Mouse (Mus musculus) ES-E14 (cell line): ENCODE measurements at regions not wholly inside any gene's neighbourhood (a gene's known extent, or its start where the extent isn't known, plus 50 kb on each side); places are given as distances from the start of the nearest gene placed in this dataset.

ENCODE experiments used
- HCFC1 ChIP-seq: IDR thresholded peaks from 2 replicates; pipeline ENCODE4 v1.6.1; 2012; ENCODE audit warnings: low read length, inconsistent platforms, borderline replicate concordance; ENCODE audit not compliant: insufficient read depth
- MAFK ChIP-seq: IDR thresholded peaks from 2 replicates; pipeline ENCODE4 v1.6.1; 2014; ENCODE audit warnings: mild to moderate bottlenecking, low read depth, low read length, inconsistent platforms; ENCODE audit not compliant: insufficient read depth
- ZNF384 ChIP-seq: IDR thresholded peaks from 2 replicates; pipeline ENCODE4 v1.6.1; 2012; ENCODE audit warnings: low read depth, low read length, inconsistent platforms

DNA sequence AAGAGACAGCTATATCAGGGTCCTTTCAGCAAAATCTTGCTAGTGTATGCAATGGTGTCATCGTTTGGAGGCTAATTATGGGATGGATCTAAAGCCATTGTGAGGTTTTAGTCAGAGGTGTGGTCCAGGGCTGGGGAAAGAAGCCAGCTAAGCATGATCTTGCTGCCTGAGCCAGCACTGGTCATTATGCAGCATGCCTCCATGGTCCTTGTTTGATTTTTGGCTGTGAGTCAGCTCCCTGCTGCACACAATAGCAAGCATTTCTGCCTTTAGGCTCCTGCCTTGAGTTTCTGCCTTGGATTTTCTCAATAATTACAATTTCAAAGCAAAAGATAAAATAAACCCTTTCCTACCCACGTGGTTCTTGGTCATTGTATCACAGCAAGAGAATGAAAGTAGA, 147.4 kb downstream of the Prr30 start:
- TF ChIP-seq MAFK = no peak
- TF ChIP-seq HCFC1 = no peak
- TF ChIP-seq ZNF384 = no peak
